Mouse (Mus musculus): ENCODE measurements around the gene Npb. TPM values are rescaled to one million over a fixed set of nuclear protein-coding genes. Genes with fewer than 3 reads are reported as not detected.

Gene Npb
- polyA plus RNA-seq, 2 experiments: 5.5 to 11.9 TPM

- DNase-seq (ENCODE audit: low read depth in 3 of 3, low spot score in 3 of 3): no peak
- Histone ChIP-seq H3K9me3 (ENCODE audit: control insufficient read depth, low read length) (no peaks in the 10 kb centered on the region), H3K36me3 (replicated peaks; ENCODE audit: control insufficient read depth, insufficient read depth, low read depth) (peaks cover 48% of the 10 kb centered on the region), H3K27me3 (ENCODE audit: control insufficient read depth, insufficient read depth, low read length) (no peaks in the 10 kb centered on the region), H3K9ac (replicated peaks) (peak overlapping the region; percentile 69), H3K4me1 (replicated peaks; ENCODE audit: control insufficient read depth in 2 of 2, insufficient read depth in 2 of 2, low read length in 1 of 2) (peaks cover 24 to 38% of the 10 kb centered on the region in 2 experiments), H3K4me2 (ENCODE audit: low read depth) (peak overlapping the region; percentile 100), H3K4me3 (ENCODE audit: insufficient read depth in 1 of 2, low read depth in 2 of 2, low read length in 2 of 2) (peak overlapping the region; percentile 89 to 100), H3K27ac (peak overlapping the region; percentile 96)
- no peak for TF ChIP-seq EP300 (IDR thresholded peaks at IDR 0.05; ENCODE audit: low read depth)
- no peak for TF ChIP-seq CTCF (IDR thresholded peaks at IDR 0.05; ENCODE audit: low read depth)
- ATAC-seq (ENCODE audit: insufficient read depth): no peak
- WGBS (ENCODE audit: insufficient replicate concordance): 44% methylated on average over 17 of the region's 17 CpGs
Observed at GRCm38 (mm10) chr11:120598990-120599549, 9.2 kb upstream of the Npb start.

DNA sequence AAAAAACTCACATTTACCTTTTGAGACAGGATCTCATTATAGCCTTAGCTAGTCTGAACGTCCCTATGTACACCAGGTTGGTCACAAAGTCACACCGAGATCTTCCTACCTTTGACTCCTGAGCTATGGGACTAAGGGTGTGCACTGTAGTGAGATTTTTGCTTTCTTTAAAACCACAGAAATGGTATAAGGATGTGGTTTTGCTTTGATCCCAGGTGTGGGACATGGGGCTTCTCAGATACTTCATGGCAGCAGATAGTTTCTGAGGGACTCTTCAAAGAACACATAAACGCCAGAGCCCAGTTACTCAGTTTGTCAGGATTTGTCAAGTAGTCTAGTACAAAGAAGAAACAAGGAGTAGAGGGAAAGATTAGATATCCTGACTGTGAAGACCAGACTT lies 7.6 kb upstream of the Npb start:
- no peak overlapping the region for H3K4me3 ChIP-seq (ENCODE audit: insufficient read depth in 1 of 2, low read depth in 2 of 2, low read length in 2 of 2)
- H3K4me1 ChIP-seq (replicated peaks; ENCODE audit: control insufficient read depth in 2 of 2, insufficient read depth in 2 of 2, low read length in 1 of 2): peaks cover 24 to 41% of the 10 kb centered on the region in 2 experiments
- H3K36me3 ChIP-seq (replicated peaks; ENCODE audit: control insufficient read depth, insufficient read depth, low read depth): peaks cover 46% of the 10 kb centered on the region
- ATAC-seq (ENCODE audit: insufficient read depth) (no peak), DNase-seq (ENCODE audit: low read depth in 3 of 3, low spot score in 3 of 3) (no peak)
- 0 out of 2 replicates have a peak overlapping the region, but pooled peaks have one; percentile 5 for H3K4me2 ChIP-seq (ENCODE audit: low read depth)
- H3K27ac ChIP-seq: no peak overlapping the region
- TF ChIP-seq EP300 (IDR thresholded peaks at IDR 0.05; ENCODE audit: low read depth) (no peak), CTCF (IDR thresholded peaks at IDR 0.05; ENCODE audit: low read depth) (no peak)
- WGBS (ENCODE audit: insufficient replicate concordance): 75% methylated on average over 3 of the region's 3 CpGs
- no peaks in the 10 kb centered on the region for H3K27me3 ChIP-seq (ENCODE audit: control insufficient read depth, insufficient read depth, low read length)
- H3K9ac ChIP-seq (replicated peaks): no peak overlapping the region
- H3K9me3 ChIP-seq (ENCODE audit: control insufficient read depth, low read length): no peaks in the 10 kb centered on the region

- TF ChIP-seq CTCF (IDR thresholded peaks at IDR 0.05; ENCODE audit: low read depth) (no peak), EP300 (IDR thresholded peaks at IDR 0.05; ENCODE audit: low read depth) (no peak)
- Histone ChIP-seq H3K27me3 (ENCODE audit: control insufficient read depth, insufficient read depth, low read length) (peaks cover 3% of the 10 kb centered on the region; the same call in 1 of the 2 replicates), H3K27ac (no peak overlapping the region), H3K9ac (replicated peaks) (peak overlapping the region; percentile 48; the same call in 1 of the 2 replicates), H3K36me3 (replicated peaks; ENCODE audit: control insufficient read depth, insufficient read depth, low read depth) (peaks cover 30% of the 10 kb centered on the region), H3K9me3 (ENCODE audit: control insufficient read depth, low read length) (no peaks in the 10 kb centered on the region), H3K4me2 (ENCODE audit: low read depth) (peak overlapping the region; percentile 58), H3K4me3 (ENCODE audit: insufficient read depth in 1 of 2, low read depth in 2 of 2, low read length in 2 of 2) (no peak overlapping the region), H3K4me1 (replicated peaks; ENCODE audit: control insufficient read depth in 2 of 2, insufficient read depth in 2 of 2, low read length in 1 of 2) (peaks cover 16 to 33% of the 10 kb centered on the region in 2 experiments)
- WGBS (ENCODE audit: insufficient replicate concordance): 28% methylated on average over 2 of the region's 2 CpGs
- DNase-seq (ENCODE audit: low read depth in 3 of 3, low spot score in 3 of 3) (no peak), ATAC-seq (ENCODE audit: insufficient read depth) (peak; percentile 64)
Observed at GRCm38 (mm10) chr11:120603545-120603944, 4.7 kb upstream of the Npb start.

- Histone ChIP-seq H3K9ac (replicated peaks) (no peak overlapping the region), H3K9me3 (ENCODE audit: control insufficient read depth, low read length) (no peaks in the 10 kb centered on the region), H3K4me2 (ENCODE audit: low read depth) (no peak overlapping the region), H3K27ac (no peak overlapping the region), H3K4me1 (replicated peaks; ENCODE audit: control insufficient read depth in 2 of 2, insufficient read depth in 2 of 2, low read length in 1 of 2) (peaks cover 8 to 24% of the 10 kb centered on the region in 2 experiments), H3K4me3 (ENCODE audit: insufficient read depth in 1 of 2, low read depth in 2 of 2, low read length in 2 of 2) (no peak overlapping the region), H3K36me3 (replicated peaks; ENCODE audit: control insufficient read depth, insufficient read depth, low read depth) (peaks cover 31% of the 10 kb centered on the region), H3K27me3 (ENCODE audit: control insufficient read depth, insufficient read depth, low read length) (peaks cover 4% of the 10 kb centered on the region; the same call in 1 of the 2 replicates)
- DNase-seq (ENCODE audit: low read depth in 3 of 3, low spot score in 3 of 3) (no peak), ATAC-seq (ENCODE audit: insufficient read depth) (no peak)
- TF ChIP-seq CTCF (IDR thresholded peaks at IDR 0.05; ENCODE audit: low read depth) (no peak), EP300 (IDR thresholded peaks at IDR 0.05; ENCODE audit: low read depth) (no peak)
- WGBS (ENCODE audit: insufficient replicate concordance): 81% methylated on average over 7 of the region's 7 CpGs
Observed at GRCm38 (mm10) chr11:120605667-120606066, 2.6 kb upstream of the Npb start.

DNA sequence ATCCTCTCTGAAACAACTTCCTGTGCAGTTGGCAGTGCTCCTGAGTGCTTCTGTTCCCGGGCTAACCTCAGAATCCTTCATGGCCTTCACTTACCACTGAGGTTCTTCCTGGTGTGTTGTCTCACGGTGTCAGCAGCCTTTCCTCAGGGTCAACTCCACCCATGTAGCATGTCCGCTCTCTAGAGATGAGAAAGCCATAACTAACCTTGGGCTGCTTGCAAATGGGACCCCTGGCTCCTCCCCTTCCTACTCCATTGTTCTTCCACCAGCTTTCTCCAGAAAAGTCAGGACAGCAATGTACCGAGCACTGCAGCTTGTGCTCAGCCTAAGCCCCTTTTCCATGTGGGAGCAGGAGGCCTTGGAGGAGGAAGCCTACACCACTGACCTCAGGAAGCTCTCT lies 1.5 kb upstream of the Npb start:
- H3K4me3 ChIP-seq (ENCODE audit: insufficient read depth in 1 of 2, low read depth in 2 of 2, low read length in 2 of 2): no peak overlapping the region
- H3K9ac ChIP-seq (replicated peaks): no peak overlapping the region
- ATAC-seq (ENCODE audit: insufficient read depth) (no peak), DNase-seq (ENCODE audit: low read depth in 3 of 3, low spot score in 3 of 3) (no peak)
- peaks cover 4% of the 10 kb centered on the region; the same call in 1 of the 2 replicates for H3K27me3 ChIP-seq (ENCODE audit: control insufficient read depth, insufficient read depth, low read length)
- H3K36me3 ChIP-seq (replicated peaks; ENCODE audit: control insufficient read depth, insufficient read depth, low read depth): peaks cover 26% of the 10 kb centered on the region
- H3K4me1 ChIP-seq (replicated peaks; ENCODE audit: control insufficient read depth in 2 of 2, insufficient read depth in 2 of 2, low read length in 1 of 2): peaks cover 8 to 24% of the 10 kb centered on the region in 2 experiments
- H3K9me3 ChIP-seq (ENCODE audit: control insufficient read depth, low read length): no peaks in the 10 kb centered on the region
- H3K4me2 ChIP-seq (ENCODE audit: low read depth): no peak overlapping the region
- H3K27ac ChIP-seq: no peak overlapping the region
- no peak for TF ChIP-seq CTCF (IDR thresholded peaks at IDR 0.05; ENCODE audit: low read depth)
- TF ChIP-seq EP300 (IDR thresholded peaks at IDR 0.05; ENCODE audit: low read depth): no peak
- 62% methylated on average over 4 of the region's 4 CpGs for WGBS (ENCODE audit: insufficient replicate concordance)

All from liver, embryonic 14.5 days (tissue).